Mouse (Mus musculus) layer of hippocampus, postnatal 25 days (tissue): ENCODE measurements around the gene Cped1. TPM values are rescaled to one million over a fixed set of nuclear protein-coding genes. Genes with fewer than 3 reads are reported as not detected.

ENCODE experiments used
- DNase-seq, 2 experiments: peaks; one replicate each; pipeline ENCODE4 v3.0.0; 2022; ENCODE audit warnings: mixed read lengths in 2 of 2, low spot score in 1 of 2; ENCODE audit errors: extremely low spot score in 1 of 2
- total RNA-seq, 2 experiments: library from RNA; stranded (reverse); gene quantifications; 2 replicates each; pipeline ENCODE4 v1.2.3; 2021

Cped1 gene
- total RNA-seq, 2 experiments from 2014 or later, result 1.1 to 1.5 TPM

DNA sequence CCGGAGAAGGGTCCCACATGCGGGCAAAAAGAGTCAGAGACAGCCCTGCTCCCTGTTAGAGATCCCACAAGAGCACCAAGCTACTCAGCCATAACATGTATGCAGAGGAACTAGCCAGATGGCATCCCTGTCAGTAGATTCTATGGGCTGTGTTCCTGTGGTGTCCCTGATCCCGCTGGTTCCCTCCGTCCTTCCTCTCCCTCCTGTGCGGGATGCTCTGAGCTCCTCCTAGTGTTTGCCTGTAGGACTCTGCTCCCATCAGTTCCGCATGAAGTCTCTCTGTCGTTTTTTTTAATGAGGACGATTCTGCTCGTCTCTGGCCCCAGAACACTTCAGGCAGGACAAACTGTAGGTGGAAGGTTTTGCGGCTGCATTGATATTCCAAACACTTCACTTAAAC is 151.1 kb downstream of the Cped1 start:
- no peak for DNase-seq

- no peak for DNase-seq
Observed at GRCm38 (mm10) chr6:22140786-22141185, 155.1 kb downstream of the Cped1 start.

DNA sequence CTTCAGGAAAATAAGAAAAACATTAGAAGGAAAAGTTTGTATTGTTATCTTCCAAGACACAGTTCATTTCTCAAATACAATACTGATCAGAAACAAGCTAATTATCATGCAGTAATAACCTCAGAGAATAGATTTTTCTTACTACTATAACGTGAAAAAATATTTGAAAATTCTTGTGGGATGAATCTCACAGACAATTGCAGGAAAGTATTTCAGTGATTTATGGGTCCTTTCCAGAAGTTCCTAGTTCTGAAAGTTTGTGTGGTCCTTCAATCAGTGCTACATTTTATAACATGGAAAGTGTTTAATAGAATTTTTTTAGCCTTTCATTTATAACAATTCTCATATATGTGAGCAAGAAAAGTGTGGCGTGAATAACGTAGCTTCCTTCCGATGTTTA is 161.5 kb downstream of the Cped1 start:
- DNase-seq, result no peak

DNA sequence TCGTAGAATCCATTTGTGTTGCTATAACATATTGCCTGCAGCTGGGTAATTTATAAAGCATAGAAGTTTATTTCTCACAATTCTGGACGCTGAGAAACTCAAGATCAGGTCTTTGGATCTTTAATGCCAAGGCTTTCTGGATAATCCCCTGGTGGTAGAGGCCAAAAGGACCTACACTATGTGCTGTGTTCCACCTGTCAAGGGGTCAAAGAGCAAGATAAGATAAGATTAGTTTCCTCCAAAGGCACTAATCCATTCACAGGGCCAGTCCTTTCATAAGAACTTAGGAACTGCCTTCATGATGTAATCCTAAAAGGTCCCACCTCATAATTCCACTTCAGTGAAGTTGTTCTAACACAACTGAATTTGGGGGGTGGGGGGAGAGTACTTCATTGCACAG is 162.8 kb downstream of the Cped1 start:
- no peak for DNase-seq

- DNase-seq, result no peak
Observed at GRCm38 (mm10) chr6:22157461-22157860, 171.7 kb downstream of the Cped1 start.

DNA sequence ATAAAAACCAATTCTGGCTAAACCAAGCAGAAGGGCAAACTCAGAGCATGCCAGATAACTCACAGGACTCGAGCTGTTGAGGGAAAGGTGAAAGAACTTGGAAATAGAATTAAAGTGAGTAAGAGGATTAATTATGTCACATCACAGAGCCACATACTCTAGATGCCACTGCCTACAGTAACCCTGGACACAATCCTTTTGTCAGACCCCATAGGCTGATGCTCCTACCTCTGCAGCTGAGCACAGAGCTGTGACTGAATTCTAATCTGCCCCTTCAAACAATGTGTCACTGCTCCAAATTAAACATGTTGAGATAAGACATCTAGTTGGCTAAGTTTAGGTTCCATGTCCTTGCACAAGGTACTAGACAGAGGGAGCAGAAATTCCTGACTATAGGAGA is 176.2 kb downstream of the Cped1 start:
- DNase-seq, result no peak

GRCm38 (mm10) chr6:22168388-22168787 is 182.7 kb downstream of the Cped1 start:
- no peak for DNase-seq

- DNase-seq, result no peak
Observed at GRCm38 (mm10) chr6:22178721-22179295, 193.1 kb downstream of the Cped1 start.

DNA sequence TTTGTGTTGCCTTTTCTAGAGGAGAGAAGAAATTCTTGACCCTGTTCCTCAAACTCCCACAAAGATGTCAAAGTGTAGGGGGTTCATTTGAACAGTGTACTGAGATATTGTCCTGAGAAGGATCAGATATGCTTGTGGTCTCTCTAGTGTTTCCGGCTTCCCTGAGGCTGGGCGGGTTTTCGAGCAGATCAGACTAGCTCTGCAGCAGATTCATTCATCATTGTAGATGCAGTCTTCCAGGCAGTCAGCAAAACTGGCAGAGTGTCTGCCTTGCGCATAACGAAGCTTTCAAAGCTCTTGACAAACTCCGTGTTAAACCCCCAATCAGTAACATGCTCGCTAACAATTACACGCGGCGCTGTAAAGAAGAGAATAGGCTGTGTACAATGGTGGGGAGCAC is 194.6 kb downstream of the Cped1 start:
- peak; percentile 10 to 30 for DNase-seq

GRCm38 (mm10) chr6:22186967-22187366 is 201.3 kb downstream of the Cped1 start:
- DNase-seq, result no peak

- no peak for DNase-seq
Observed at GRCm38 (mm10) chr6:22189346-22190335, 203.9 kb downstream of the Cped1 start.

DNA sequence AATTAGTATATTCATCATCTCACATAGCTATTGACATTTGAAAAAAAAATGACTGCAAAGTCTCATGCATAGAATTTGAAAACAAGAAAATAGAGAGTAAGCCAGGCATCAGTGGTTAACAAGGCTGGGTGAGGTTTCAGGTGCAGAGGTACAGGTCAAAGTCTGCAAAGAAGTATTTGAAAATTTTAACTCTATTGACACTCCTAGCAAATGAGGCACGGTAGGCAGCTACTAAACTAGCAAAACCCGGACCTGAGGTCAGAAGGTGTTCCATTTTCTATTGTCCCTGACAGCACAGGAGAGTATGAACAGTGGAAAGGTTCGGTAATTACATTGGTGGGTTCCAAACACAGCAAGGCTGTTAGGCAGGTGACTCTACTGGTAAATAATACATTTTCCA is 212.9 kb downstream of the Cped1 start:
- no peak for DNase-seq

GRCm38 (mm10) chr6:22199473-22199872 is 213.8 kb downstream of the Cped1 start:
- no peak for DNase-seq

DNA sequence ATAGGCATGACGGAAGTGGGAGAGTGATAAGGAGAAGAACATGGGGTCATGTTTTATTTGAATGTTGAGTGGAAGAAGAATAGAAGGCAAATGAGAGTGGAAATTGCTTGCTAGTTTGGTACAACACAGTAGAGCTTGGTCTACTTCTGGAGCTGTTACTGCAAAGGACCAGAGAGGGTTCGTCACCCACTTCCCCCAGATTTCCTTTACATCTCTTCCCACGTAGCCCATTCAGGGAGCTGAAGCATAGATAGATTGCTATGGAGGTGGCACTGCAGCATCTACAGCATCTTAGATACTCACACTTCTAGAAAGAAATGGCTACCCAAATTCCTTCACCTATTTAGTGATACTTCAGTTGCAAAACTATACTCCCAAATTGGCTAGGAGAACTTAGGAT is 214.4 kb downstream of the Cped1 start:
- no peak for DNase-seq

GRCm38 (mm10) chr6:22201879-22202278 is 216.2 kb downstream of the Cped1 start:
- DNase-seq, result no peak

DNA sequence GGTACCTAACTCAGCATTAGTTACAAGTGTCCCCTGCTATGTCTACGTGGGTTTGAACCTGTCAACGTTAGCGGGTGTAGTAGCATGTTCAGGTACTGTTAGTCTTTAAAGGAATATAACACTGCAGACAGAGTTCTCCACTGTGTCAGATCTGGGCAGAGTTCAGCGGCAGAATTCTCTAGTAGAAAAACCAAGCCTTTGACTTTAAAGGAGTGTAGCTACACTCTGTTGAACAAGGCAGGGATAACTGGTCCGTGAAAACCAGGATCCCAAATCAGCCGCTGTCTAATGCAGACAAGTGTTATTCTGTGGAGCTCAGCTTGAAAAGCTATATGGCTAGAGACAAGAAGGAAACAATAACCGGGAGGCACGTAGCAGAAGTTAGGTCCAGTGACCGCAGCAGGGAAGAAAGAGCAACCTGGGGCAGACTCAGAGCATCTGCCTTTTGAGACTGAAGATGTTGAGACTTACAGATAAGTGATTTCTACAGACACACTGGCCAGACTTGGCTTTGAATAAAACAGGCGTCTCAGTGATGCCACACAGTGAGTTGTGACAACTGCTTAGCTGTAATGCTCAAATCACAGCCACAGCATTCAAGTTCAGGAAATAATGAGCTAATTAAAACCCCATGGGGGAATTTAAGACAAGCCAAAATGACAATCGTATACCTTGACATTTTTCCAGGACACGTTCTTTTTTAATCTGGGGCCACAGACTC is 219.5 kb downstream of the Cped1 start:
- no peak for DNase-seq

DNA sequence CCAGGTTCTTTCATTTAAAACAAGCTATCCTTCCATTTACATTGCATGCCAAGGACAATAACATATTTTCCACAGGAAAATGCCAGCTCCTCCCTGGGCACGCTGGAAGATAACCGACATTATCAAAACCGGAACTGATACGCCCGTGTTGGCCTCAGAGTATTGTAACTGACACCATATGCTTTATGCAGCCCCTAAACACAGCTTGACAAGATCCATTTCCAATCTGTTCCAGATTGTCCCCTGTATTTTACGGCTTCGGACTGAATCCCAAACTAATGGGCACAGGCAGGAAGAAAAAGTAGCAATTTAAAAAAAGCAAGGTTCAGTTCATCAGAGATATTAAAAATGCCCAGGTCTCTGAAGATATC is 220.0 kb downstream of the Cped1 start:
- DNase-seq, result no peak

DNA sequence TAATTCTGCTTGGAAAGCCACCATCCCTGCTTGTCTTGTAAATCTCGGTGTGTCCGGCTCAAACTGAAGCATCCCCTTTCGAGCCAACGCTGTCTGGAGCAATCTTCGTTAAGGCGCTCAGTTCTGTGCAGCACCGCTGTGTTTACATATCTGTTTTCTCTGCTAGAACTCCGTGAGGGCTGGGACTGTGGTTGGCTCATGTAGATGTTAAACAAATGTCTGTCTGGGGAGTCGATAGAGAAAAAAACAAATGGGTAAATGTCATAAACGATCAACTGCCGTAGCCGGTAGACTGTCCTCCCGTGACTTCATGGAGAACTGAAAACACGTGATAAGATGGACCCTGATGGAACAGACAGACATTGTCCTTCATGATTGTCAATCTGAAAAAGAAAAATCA is 220.5 kb downstream of the Cped1 start:
- DNase-seq, result peak in 1 of 2 experiments; percentile 4

DNA sequence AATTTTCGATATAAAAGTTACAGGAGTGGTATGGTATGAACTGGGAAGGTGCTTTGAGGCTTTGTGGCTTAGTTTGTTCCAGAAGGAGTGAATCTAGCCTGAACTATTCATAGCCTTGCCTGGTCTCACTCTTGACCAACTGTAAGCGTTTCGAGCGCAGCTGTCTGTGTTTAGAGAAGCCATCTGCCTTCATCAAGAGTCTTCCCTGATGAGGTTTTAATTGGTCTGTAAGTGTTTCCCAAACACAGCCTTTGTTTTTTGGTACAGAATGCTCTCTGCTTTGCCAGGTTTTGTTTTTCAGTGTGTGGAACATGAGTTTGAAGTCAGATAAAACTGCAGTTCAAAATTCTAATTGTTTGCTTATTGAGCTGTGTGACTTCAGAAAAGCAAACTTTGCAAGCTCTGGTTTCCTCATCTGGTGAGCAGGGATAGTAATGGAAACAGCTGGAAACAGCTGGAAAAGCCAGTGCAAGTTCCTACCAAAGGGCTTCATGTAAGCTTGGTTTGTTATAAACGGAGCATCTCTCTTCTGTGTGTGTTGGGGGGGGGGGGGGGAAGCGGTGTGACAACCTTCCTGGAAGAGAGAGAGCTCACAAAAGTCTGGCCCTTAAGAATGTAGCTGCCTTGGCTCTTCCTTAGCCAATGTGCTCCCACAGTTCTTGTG is 221.0 kb downstream of the Cped1 start:
- DNase-seq, result peak; percentile 12 to 13

GRCm38 (mm10) chr6:22212158-22212557 is 226.4 kb downstream of the Cped1 start:
- no peak for DNase-seq

- no peak for DNase-seq
Observed at GRCm38 (mm10) chr6:22213187-22213586, 227.5 kb downstream of the Cped1 start.
